Mouse (Mus musculus) granulocyte monocyte progenitor cell, adult 5-6 weeks (primary cell): ENCODE measurements around the gene Eif4ebp2. TPM values are rescaled to one million over a fixed set of nuclear protein-coding genes. Genes with fewer than 3 reads are reported as not detected.

Experiments
- ATAC-seq: replicated peaks from 2 replicates; pipeline ENCODE4 v1.8.0; 2016; ENCODE audit warnings: mild to moderate bottlenecking, moderate TSS enrichment, inconsistent platforms; ENCODE audit not compliant: poor library complexity, severe bottlenecking
- total RNA-seq, 2 experiments: library from RNA; stranded (forward) in 1 of 2; stranded (reverse) in 1 of 2; fragments of 200-712, 200-1000 nt in 1 of 2; fragments of >200 nt in 1 of 2; fragmentation: Nextera tagmentation in 1 of 2; gene quantifications; 2 replicates each; pipeline ENCODE4 v1.2.3; 2014 to 2017

The Eif4ebp2 gene
- total RNA-seq (2014; fragmentation: Nextera tagmentation) (175 and 185 TPM in 2 replicates), total RNA-seq (2017) (11.8 and 14.0 TPM in 2 replicates)

DNA sequence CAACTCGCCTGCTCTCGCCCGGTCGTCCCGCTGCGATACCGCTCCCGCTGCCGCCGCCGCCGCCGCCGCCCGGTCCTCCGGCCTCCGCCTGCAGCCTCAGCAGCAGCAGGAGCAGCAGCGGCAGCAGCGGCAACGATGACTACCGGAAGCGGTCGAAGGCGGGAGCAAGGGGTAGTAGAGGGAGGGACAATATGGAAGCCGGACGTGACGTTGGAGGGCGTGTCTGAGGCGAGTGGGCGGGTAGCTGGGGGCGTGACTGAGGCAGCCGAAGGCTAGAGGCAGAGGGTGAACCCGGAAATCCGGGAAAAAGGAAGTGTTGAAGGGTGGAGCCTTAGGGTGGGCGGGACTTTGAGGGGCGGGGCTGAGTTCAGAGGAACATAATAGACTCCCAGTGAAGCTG lies at the start of gene Eif4ebp2:
Eif4ebp2 (minus strand) TSS at position 17 of the 400 bp plus-strand sequence.
- peak; percentile 96 for ATAC-seq

DNA sequence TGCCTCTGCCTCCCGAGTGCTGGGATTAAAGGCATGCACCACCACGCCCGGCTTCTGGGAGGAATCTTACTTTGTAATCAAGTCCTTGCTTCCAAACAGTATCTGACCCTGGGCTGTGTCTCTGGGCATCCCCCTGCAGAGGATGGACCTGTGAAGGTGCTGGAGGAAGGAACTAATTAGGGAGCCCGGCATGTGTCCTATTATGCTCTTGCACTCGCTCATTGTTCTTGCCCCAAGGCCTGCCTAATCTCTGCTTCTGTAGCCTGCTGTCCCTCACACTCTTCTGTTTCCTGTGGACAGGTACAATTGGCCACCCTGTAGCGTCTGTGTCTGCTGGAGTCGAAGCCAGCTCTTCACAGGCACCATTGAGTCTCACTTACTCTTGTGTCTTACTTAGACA lies 48.3 kb upstream of the Eif4ebp2 start:
- ATAC-seq: no peak

DNA sequence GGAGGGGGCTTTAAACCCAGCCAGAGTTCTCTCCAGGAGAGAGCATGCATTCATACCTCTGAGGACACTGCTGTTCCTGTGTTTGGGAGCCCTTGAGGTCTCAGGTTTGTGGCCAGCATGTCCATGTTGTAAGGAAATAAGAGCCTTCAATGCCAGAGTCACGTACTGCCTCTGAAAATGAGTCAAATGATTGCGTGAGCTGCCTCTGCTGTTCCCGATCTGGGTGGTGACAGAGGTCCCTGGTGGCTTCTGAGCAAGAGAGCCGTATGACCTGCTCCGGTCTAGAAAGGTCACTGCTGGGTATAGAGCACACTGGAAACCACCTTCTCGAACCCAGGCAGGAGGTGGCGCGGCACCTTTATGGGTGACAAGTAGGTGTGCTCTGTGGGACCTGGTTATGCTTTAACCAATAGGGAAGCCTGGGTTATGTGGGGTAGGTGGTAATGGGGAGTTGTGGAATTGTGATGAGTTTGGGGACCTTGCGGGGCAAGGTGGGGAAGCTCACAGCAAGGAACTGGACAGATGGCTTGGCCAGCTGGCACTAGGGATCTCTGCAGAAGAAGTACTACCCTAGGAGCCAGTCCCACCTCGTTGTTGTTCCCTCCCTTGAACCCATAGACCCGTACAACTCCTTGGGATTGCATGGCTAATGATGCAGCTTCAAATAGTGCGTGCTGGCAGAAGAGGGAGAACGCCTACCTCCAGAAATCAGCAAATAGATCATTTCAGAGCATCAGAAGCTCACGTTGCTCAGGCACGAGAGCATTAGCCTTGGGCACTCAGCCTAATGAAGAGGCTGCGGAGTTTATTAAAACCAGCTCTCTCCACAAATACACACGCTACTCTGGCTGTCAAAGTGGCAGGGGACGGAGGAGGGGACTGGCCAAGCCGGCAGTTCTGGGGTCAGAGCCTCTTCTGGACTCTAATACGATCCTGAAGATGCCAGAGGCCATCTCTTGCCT lies 47.3 kb upstream of the Eif4ebp2 start:
- no peak for ATAC-seq

DNA sequence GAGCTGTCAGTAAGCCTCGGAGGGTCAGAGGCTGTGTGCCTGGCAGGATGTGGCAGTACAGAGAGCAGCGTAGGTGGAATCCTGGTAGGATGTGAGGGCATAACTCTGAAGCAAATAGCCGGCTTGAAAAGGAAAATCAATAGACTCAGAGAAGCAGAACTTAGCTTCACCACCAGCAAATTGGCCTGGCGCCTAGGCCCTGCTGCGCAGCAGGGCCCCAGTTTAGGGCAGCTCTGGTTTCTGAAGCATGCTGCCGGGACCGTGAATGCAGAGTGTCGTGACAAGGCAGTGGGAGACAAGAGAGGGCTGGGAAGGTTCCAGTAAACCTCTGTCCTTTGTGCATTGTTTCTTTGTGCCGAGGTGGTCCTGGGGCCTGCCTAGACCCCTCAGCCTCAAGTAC lies 43.8 kb upstream of the Eif4ebp2 start:
- ATAC-seq: no peak

DNA sequence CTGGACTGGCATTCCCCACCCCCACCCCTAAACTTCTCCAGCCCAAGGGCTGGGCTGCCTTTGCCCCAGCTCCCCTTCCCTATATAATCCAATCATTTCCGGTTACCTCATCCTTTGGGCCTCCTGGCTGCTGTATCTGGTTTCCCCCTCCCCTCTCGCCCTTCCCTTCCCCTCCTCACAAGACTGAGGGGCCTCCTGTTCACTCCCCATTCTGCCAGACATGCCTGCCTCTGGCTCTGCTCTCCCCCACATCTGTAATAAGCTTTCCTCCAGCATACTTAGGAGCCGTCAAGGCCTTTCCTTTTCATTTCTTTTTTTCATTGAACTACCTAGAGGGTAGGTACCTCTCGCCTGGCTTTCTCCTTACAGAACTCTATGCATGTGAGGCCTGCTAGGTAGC lies 43.0 kb upstream of the Eif4ebp2 start:
- ATAC-seq: no peak

DNA sequence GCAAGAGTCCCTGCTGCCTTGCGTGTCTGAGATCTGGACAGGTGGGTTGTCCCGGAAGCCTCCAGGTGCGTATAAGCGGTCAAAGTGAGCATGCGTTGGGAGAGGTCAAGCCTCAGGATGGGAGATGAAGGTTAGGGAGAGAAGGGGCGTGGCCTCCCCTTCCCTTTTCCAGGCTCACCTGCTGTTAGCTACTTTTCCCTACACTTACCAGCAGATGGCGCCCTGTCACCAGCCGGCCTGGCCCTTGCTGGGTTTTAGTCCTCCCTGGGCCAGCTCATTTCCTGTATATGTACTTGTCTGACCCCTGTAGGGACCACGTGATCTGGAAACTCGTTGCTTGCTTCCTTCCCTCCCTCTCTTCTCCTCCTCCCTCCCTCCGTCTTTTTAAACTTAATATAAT lies 39.6 kb upstream of the Eif4ebp2 start:
- ATAC-seq: peak; percentile 94

DNA sequence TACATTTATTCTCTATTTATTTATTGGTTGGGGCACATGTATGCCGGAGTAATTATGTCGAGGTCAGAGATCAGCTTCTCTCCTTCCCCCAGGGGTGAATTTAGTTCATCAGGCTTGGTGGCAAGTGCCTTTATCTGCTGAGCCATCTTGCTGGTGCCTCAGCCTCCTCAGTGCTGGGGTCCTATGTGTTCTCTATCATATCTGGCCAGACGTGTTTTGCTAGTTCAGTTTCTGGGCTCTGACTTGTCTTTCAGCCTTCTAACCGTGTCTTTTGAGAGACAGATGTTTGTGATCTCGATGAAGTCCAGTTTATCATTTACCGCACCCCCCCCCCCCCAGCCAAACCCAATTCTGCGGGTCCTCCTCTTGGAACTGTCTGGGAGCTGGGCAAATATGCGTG lies 39.1 kb upstream of the Eif4ebp2 start:
- no peak for ATAC-seq

DNA sequence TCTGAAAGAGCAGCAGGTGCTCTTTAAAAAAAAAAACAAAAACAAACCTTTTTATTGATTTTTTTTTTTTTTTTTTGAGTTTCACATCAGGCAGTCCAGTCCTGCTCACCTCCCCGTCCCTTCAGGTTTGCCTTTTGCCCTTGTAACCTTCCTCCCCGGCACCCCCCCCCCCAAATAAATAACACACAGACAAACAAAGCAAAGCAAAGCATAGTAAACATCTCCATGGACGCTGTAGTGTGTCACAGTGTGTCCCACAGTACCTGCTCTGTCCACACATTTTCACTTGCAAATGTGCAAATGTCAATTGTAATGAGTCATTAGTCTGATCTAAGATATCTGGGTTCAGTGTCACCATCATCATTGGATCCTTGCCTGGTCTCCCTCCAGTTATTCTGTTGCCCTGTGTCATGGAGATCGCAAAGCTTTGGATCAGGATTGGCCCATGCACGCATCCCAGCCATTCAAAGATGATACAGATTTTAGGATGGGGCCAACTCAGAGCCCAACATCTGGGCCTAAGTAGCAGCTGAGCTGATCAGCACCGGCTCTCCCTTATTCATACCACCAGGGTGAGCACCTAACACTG lies 36.2 kb upstream of the Eif4ebp2 start:
- ATAC-seq: no peak

DNA sequence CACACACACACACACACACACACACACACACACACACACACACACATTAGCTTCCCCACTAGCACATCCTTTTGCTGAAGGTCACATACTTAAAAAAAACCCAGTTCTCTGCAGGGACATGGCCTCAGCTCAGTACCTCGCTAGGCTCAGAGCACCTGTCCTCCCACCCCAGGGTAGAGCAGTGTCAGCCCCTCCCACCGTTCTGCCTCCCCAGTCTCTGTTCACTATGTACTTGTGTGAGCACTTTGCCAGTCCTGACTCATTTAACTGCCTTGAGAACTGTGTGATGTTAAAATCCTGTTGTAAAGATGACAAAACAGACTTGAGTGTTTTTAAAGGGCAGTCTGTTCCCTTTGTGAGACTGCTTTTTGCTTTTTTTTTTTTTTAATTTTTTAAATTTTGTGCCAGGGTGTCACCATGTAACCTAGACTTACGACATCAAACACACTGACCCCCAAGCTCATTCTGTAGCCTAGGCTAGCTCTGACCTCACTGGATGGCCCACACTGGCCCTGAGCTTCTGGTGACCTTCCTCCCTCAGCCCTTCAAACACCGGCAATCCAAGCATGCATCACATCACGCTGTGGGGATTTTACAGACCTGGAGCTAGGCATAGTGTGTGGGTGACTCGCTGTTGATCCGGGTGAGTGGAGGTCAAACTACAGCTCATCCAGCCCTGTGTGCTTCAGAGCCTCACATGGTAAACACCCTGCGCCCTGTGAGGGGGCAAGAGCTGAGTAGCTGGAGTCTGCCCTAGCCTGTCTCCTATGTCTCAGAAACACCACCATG lies 34.3 kb upstream of the Eif4ebp2 start:
- no peak for ATAC-seq

DNA sequence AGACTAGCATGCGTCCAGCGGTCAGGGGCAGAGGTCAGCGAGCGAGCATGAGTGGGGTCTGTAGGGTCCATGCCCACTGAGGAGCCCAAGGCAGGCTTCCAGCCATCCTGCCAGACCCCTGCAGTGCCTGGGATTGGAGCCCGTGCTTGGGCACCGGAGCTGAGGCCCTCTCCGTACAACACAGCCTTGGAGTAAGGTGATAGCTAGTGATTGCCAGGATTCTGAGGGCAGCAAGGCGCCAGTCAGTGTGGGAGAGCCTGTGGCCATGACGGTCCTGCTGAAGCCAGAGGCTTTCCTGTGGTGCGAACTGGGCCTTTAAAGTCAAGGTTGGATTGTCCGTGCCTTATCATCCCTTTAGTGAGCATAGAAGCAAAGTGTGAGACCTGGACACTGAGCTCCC lies 32.3 kb upstream of the Eif4ebp2 start:
- no peak for ATAC-seq

DNA sequence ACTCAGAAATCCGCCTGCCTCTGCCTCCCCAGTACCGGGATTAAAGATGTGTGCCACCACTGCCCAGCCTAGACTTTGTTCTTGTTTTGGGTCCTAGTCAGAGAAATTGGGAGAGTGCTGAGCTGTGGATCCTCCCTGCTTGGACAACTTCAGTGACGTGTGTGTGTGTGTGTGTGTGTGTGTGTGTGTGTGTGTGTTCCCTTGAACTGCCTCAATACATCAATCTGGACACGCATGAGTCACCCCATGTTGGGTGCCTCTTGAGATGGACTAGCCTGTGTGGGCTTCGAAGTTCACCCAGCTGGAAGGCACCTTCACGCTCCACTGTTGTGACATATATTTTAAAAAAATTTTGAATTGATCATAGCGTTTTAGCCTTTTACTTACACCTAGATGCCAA lies 30.3 kb upstream of the Eif4ebp2 start:
- ATAC-seq: no peak

DNA sequence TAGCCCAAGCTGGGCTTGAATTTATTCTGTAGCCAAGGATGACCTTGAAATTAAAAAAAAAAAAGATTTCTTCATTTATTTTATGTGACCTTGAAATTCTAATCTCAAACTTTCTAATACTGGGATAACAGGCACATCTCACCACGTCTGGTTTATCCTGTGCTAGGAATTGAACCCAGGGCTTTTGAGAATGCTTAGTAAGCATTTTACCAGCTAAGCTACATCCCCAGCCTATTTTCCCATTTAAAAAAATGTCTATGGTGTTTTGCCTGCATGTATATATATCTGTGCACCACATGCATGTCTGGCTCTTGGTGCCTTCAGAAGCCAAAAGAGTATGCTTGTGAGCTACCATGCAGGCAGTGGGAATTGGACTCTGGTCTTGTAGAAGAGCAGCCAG lies 28.0 kb upstream of the Eif4ebp2 start:
- ATAC-seq: no peak

DNA sequence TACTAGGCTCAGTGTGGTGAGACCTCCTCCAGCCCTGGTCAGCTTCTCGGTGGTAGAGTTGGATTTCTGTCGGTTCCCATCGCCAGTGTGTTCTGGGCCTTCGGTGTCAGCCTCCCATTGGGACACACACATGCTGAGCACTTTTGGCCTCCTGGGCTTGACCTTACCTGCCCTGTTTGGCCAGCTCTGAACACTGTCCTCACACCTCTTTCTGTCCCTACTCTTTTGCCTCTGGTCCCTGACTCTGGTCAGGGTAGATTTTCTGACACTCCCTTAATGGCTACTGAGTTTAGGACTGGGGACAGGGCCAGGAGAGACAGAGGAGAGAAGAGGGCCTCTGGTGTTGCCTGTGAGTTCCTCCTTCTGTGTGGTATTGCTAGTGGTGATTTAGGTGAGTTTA lies 27.5 kb upstream of the Eif4ebp2 start:
- ATAC-seq: no peak

DNA sequence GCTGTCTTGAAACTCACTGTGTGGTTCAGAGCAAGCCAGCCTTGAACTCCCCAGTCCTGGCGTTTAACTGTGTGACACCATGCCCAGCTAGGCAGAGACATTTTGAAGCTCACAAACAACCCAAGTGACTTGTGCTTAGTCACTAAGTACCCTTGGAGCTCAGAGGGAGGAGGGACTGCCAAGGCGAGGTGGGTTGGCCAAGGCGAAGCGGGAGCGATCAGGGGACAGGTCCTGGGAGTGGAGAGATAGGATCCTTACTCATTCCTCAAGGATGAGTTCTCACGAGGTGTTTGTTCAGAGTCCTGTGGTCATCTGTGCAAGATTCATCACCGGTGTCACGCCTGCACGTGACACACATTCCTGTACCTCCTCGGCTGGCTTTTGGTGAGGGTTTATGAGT lies 27.0 kb upstream of the Eif4ebp2 start:
- no peak for ATAC-seq

DNA sequence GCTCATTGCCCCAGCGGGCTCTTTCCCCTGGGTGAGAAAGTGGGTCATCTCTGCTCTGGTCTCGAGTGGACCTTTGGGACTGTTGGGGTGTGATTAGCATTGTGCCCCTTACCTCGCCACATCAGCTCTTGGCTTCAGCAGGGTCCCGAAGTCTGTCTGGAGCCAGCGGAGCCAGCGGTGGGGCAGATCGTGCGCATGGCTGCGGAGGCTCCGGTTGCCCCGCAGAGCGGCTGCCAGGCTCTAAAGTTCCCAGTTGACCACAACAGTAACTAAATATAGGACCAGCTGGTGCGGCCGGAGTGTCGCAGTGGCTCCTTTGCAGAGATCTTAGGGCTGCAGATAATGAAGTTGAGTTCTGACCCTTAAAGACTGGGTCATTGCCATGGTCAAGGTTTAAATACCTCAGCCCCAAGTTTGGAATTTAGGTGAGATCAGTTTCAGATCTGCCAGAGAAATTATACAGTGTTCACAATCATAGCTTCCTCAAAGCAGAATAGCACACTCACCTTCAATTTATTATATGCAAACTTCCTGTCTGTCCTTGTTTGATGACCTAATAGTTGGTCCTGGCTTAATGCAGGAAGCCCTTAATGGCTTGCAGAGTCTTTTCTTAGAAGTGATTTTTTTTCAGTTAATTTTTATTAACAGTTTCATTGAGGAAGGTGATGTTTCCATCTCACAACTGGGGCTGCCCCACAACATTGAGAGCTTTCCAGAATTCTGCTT lies 24.1 kb upstream of the Eif4ebp2 start:
- no peak for ATAC-seq

DNA sequence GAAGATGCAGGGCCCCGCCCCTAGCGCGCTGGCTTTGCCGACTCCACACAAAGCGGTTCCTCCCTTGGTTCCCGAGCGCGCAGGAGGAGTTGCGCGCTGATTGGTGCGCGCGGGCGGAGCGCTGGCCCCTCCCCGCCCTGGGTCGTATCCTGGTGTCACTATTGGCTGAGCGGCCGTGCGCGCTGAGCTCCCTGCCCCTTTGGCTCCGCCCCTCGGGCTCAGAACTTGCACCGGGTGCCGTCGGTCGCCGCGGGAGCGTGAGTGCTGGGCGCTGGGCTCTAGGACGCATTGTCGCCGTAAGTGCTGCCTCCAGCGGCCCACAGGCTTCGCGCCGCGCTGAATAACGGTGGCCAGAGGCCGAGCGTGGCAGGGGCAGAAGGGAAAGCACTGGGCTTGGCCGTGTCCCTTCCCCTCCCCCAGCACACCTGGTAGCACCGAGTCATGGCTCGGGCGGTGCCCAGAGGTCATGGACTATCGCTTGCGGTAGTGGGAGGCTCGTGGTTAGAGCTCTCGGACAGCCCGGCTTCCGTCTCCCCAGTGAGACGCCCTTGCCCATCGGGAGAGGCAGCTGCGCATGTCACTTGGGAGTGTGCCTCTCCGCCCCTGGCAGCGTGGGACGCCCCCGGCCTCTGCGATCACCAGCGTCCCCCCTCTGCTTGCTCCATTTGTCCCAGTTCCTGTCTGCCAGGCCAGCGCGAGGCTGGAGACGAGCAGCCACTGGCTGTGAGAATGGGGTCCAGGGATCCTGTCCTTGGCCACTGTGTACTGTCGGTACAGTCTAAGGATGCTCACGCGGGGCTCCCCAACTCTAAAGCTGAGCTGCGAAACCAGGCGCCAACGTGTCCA lies 23.4 kb upstream of the Eif4ebp2 start, which contains the start of gene Lrrc20:
Lrrc20 (plus strand) TSS at position 208 of the 846 bp plus-strand sequence.
- peak; percentile 89 for ATAC-seq

DNA sequence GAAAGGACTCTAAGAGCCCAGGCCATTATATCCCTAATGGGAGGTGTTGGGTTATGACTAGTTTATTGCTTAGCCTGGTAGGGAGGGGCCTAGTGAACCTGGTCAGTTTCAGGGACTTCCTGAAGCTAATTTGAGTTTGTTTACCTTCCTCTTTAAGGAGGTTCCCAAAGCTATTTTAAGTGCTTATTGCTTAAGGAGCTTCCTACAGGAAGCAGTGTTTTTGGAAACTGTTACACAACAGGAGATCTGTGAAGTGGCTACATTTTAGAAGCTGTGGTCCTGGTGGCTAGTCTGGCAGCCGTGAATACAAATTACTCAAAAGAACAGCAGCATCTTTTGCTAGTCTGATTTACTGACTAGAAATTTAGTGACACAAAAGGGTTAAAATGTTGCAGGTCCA lies 21.9 kb upstream of the Eif4ebp2 start:
- ATAC-seq: peak; percentile 68

DNA sequence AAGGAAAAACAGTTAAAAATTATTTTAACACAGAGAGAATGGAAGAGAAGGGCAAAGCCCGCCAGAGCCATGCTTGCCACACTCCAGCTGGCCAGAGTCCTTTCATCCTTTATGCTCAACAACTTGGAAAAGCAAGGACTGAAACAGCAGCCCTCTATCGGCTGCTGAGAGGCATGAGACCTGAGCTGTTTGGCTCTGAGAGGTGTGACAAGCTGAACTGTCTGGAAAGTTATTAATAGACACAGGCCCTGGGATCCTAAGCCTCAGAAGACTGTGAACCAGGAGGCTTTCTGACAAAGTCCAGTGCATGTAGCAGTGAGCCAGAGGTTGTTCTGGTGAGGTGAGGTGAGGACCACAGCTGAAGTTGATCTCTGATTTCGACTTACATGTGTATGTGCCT lies 21.2 kb upstream of the Eif4ebp2 start:
- no peak for ATAC-seq

DNA sequence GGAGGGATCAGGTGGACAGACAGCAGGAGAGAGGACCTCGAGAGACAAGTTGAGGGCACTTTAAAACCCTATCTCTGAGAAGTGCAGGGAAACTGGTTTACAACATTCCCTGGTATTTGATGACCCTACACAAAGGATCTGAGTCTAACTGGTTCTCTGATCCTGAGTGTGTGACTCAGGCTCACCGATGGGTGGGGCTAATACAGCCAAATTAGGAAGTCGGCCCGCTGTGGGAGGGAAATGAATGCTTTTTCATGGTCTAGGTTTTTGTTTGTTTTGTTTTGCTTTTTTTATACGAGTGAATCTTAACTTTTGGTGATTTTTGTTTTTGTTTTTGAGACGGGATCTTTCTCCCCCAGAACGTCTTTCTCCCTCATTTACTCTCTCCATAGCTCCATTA lies 16.4 kb upstream of the Eif4ebp2 start:
- ATAC-seq: peak; percentile 55; the same call in 1 of the 2 replicates
